Mouse (Mus musculus): Measurements from ENCODE around the gene Mknk2.

Gene Mknk2

DNA sequence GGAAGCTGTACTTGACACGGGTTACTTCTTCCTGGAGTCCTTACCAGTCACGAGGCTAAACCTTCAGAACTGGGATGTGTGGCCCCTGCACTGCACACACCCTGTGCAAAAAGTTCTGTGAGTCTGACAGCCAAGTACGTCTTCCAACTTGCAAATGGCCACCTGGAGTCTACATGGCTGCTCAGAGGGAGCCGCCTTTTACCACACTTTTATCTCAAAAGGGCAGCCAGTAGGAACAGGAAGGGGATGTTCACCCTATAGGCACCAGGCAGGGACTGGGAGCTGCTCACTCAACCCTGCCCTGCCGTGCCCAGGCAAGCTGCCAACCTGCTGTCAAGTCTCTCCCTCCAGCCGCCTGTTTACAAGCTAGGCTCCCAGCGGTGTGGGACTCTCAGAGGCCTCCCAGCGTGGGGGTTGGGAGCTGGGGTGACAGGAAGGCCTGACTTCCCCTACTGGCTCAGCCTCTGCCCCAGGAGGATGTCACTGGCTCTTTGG lies at the start of gene Mknk2:
TSS of gene Mknk2 (minus strand) at position 171 of the 495 bp plus-strand sequence.
- in situ Hi-C loops (cut with MboI, MseI), result no loop called here

DNA sequence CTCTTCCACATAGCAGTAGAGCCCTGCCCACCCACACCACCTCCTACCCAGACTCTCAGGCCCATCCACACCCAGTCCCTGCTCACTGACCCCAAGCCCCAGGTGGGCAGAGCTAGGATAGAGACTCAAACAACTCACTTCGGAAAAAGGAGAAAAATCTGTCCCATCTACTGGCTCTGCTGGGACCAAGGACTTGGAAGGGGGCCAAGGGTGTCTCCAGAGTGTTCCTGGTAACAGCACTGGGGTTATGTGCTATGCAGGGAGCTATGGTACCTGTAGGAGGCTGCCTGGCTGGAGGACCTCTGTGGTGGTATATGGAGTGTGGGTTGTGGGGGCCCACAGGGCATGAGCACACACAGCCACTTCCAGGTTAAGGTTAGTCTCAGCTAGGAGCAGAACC lies 39.4 kb upstream of the Mknk2 start:
- in situ Hi-C loops (cut with MboI, MseI), result loop anchor here (5.0 kb wide), 1 partner anchor 70 kb away; no protein-coding TSS in a partner anchor

DNA sequence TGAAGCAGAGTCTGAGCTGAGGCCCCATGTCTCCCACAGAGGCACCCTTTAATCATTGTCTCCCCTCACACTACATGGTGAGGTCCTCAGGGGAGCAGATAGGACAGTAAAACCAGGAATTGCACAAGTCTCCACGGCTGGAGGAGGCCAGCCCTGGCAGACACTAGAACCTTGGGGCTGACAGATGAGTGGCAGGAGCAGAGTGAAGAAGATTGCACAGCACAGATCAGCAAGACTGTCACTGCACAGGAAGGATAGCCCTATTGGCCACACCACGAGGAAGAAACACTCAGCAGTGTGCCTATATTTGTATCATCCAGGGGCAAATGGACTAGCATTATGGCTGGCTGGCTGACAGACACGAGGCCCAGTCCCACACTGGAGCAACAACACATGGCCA lies 32.9 kb upstream of the Mknk2 start:
- in situ Hi-C loops (cut with MboI, MseI), result no loop called here

DNA sequence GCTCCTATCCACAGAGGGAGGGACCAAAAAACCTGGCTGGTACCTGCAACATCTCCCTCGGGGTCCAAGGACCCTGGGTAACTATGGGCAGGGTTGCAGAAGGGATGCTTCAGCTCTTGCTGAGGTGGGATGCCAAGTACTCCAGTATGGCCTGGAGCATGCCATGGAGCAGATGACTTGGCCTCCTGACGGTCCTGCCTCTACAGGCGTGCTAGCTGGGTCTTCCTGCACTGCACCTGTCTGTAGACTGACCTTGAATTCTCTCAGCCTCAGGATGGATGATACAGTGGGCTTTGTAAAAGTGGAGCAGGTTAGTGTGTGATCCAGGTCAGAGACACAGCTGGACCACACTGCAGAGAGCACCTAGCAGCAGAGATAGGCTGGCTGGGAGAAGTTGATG lies 27.6 kb upstream of the Mknk2 start:
- in situ Hi-C loops (cut with MboI, MseI), result no loop called here

DNA sequence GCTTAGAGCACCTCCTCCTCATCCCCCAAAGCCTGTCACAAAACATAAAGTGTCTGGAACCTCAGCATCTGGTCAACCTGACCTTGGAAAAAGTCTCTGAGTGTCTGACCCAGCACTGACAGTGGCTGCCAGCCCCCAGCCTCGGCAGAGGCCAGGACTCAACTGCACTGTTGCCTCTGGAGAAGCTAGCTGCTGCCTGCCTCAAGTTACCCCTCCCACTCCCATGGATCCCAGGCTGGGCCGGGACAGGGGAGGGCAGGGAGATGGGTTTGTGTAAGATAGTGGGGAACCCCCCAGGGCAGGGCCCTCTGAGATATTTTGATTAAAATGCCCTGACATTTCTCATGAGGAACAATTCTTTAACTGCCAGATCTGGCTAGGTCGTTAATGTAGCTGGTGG lies 27.1 kb upstream of the Mknk2 start:
- in situ Hi-C loops (cut with MboI, MseI), result no loop called here

DNA sequence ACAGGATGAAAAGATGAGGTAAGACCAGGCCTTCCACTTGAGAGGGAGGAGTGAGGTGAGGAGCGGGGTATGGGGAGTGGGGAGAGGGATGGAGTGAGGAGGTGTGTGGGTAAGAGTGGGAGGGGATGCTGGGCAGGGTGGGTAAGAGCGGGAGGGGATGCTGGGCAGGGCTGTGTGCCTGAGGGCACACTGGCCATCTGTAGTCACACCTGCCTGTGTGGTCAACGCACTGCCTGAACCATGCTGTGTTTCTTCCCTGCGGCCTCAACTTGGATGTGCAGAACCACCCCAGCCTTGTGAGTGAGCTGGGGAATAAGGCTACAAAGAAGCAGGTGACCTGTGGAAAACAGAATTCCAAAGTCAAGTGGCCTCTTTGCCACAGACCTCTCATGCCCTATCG lies 26.5 kb upstream of the Mknk2 start:
- in situ Hi-C loops (cut with MboI, MseI), result loop anchor here (5.0 kb wide), 1 partner anchor 33 kb away; no protein-coding TSS in a partner anchor

DNA sequence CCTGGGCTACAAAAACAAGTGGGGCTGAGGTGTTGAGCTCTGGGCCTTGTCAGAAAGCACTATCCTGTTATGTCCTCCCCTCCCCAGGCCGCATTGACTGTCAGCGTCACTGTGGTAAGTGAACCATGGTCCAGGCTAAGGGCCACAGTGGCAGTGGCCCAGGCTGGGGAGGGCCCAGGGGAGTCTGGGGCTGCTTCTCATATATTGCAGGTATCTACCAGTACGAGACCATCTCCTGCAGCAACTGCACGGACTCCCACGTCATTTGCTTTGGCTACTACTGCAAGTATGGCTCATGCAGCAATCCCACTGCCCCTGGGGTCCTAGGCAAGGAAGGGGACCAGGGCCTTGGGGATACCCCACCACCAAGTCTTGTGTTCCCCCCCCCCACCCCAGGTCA lies 25.7 kb upstream of the Mknk2 start:
- in situ Hi-C loops (cut with MboI, MseI), result loop anchor here (5.0 kb wide), 1 partner anchor 34 kb away; no protein-coding TSS in a partner anchor

DNA sequence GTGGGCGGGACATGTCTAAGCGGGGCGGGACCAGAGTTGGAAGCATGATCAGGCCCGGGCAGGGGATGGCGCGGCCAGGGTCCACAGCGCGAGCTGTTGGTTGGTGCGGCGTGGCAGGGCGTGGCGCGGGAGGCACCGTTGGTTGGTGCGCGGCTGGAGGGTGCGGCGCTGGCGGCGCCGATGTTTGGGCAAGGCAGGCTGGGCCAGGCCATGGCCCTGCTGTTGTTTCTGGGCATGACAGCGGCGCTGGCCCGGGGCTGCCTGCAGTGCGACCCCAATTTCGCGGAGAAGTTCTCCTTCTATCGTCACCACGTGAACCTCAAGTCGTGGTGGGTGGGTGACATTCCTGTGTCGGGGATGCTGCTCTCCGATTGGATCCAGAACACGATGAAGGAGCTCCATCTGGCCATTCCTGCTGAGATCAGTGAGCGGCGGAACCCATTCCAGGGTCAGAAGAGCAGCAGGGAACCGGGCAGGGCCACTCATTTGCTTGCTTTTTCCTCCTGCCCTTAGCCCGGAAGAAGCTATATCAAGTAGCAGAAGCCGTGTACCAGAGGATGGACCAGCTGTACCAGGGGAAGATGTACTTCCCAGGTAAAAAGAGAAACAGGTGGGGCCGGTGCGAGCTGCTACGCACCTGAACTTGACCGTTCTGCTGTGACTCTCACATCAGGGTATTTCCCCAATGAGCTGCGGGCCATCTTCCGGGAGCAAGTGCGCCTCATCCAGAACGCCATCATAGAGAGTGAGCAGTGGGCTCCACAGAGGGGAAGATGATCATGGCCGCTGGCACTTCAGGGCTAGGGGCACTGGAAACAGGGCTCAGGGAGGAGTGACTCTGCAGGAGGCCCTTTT lies 24.9 kb upstream of the Mknk2 start:
- in situ Hi-C loops (cut with MboI, MseI), result loop anchor here (5.0 kb wide), 1 partner anchor 35 kb away; no protein-coding TSS in a partner anchor

DNA sequence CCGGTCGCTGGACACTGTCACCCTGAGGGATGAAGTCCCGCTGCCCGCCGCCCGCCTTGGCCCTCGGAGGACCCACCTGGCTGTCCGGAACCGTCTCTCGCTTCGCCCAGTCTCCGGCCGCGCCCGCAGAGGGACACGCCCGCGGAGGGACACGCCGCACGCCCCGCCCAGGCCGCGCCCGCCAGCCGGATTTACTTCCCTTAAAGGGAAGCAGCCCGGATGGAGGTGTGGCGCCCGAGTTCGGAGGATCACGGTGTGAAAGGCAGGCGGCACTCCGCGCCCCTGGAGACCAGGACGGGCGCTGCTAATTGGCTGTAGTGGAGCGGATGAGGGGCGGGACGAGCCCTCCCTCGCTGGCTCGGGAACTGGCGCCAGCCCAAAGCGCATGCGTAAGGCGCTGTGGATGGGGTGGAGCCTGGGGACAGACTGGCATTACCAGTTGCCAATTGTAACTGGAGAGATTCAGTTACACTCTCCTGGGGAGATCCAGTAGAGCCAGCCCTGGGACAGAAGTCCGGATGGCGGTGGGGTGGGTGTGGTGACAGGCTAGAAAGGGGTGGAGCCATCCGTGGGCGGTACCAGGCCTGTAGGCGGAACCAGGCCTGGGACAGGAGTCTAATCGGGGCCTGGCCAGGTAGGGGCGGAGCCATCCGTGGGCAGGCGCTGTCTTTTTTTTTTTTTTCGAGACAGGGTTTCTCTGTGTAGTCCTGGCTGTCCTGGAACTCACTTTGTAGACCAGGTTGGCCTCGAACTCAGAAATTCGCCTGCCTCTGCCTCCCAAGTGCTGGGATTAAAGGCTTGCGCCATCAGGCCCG lies 24.0 kb upstream of the Mknk2 start, which contains the start of the genes Mob3a and Izumo4:
TSS of gene Mob3a (minus strand) at position 257 of the 815 bp plus-strand sequence.
TSS of gene Izumo4 (plus strand) at position 464 of the 815 bp plus-strand sequence.
- in situ Hi-C loops (cut with MboI, MseI), result loop anchor here (5.0 kb wide), 1 partner anchor 35 kb away; no protein-coding TSS in a partner anchor

DNA sequence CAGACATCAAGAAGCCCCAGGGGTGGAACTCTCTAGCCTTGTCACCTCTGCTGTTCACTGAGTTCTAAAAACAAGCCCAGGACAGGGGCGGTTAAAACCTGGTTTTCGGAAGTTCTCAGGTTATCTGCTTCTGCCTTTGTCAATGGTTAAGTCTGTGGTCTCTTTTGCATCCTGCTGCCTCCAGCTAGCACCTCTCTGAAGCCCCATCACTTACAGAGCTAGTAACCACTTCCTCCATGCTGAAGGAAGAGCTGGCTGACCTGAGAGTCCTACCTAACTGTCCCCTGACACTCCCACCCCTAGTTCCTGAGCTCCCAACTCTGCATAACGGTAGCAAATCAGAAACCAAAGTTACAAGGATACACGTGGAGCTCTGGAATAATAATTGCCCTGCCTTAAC lies 22.8 kb upstream of the Mknk2 start:
- in situ Hi-C loops (cut with MboI, MseI), result loop anchor here (5.0 kb wide), 1 partner anchor 37 kb away; no protein-coding TSS in a partner anchor

DNA sequence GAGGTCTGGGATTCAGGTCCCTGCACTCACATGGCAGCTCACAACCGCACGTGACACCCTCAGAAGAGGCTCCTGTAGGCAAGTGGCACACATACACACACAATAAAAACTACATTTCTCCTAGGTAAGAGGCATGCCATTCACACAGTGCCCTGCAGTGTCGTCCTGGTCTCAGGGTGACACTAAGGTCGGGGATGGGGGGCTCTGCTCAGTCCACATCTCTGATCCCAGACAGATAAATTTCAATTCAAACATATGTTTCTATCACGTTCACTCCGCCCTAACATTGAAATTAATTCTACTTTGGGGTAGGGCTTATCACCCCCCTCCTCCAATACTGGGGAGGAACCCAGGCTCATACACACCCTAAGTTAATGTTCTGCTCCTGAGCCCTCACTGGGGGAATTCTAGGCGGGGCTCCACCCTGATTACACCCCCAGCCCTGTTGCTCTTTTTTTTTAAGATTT lies 22.2 kb upstream of the Mknk2 start:
- in situ Hi-C loops (cut with MboI, MseI), result loop anchor here (5.0 kb wide), 1 partner anchor 37 kb away; no protein-coding TSS in a partner anchor

DNA sequence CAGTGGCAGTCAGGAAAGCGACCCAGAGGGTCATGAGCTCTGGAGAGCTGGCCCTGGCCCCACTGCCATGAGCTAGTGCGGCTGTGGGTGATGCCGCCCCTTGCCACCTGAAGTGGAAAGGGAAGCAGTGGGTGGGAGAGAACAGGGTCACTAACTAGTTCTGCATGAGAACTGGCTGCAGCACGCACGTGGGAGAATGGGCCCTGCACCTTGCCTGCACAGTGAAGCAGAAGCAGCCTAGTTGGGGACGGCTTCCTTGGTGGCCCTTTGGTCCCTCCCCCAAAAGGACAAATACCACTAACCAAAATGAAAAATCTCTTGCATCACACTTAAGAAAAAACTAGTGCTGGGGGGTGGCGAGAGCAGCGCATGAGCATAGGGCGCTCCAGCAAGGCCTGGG lies 20.7 kb upstream of the Mknk2 start:
- in situ Hi-C loops (cut with MboI, MseI), result no loop called here

DNA sequence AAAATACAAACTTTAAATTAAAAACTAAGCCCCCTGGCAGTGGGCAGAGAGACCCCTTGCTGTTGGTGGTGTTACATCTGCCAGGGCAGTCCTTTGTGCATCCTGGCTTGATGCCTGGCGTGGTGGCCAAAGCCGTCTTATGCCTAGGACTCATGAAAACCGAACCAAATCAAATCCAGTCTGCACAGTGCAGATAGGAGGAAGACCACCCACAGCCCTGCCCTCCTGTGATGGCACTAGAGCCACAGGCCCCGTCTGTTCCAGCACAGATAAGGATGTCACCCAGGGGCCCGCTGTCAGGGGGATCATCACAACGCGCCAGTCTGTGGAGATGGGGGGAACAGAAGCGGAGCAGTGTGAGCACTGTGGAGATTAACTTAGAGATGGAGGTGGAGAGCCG lies 19.9 kb upstream of the Mknk2 start:
- in situ Hi-C loops (cut with MboI, MseI), result no loop called here

DNA sequence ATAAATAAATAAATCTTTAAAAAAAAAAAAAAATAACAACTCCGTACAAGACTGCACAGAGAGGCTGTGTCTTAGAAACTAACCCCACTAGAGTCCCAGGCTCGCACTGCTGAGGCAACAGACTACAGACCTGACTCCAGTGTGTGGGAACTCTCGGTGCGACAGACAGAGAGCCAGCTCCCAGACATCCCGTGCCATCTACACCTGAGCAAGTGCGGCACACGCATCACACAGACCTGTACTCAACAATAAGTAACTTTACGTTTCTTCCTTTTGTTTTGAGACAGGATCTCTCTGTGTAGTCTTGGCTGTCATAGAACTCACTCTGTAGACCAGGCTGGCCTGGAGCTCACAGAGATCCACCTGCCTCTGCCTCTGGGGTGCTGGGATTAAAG lies 19.5 kb upstream of the Mknk2 start:
- in situ Hi-C loops (cut with MboI, MseI), result no loop called here

DNA sequence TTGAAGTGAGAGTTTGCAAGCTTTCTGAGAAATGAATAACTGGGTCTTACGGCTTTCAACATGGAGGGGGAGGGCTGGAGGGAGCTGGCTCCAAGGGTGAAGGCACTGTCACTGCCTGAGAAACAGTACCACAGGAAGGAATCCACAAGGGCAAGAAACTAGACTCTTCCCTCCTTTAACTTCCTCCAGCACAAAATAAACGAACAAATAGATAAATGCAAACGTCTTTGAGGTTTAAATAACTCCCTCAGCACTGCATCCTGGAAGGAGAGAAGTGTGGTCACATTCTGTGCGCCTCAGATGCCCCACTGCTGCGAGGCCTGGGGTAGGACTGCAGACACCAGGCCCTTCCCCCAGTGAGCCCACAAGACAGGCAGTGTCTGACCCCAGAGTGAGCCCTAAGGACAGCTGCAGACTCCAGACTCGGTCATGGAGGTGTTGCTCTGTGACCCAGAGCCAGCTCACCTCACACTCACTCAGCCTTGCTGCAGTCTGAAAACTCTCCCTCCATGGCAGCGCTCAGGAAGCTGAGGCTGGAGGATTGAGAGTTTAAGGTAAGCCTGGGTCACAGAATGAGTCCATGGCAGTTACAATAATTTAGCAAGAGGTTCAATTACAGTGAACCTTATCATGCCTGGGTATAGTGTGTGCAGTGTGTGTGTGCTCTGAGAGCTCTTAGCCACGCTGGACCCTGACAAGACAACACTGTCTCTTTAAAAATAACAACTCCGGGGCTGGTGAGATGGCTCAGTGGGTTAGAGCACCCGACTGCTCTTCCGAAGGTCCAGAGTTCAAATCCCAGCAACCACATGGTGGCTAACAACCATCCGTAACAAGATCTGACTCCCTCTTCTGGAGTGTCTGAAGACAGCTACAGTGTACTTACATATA lies 18.8 kb upstream of the Mknk2 start:
- in situ Hi-C loops (cut with MboI, MseI), result no loop called here

DNA sequence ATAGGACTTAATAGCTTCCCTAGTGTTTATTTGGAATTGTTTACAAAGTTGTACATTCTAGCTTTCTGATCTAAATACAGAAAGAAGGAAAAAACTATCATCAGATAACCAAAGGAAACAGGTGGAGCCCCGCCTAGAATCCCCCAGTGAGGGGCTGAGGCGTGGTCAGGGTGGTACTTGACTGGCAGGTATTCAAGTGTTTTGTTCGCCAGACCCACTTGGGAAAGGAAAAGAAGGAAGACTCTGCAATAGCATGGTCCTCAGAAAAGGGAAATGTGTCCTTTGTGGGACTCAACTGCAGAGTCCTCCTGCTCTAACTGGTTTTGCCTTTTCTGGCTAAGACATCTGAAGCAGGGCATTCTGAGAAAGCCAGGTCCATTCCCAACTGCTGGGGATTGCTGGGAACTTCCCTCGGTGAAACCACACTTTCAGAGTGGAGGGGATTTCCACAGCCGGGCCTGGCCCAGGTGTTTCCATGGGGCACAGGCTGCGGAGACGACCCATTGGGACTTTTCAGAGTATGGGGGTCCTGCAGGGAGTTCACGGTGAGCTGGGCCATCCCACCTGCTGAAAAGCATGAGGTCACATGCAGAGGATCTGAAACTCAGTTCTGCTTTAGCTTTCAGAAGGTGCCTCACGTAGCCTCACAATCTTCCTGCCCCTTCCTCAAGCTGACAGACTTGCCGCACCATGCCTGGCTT lies 18.0 kb upstream of the Mknk2 start:
- in situ Hi-C loops (cut with MboI, MseI), result no loop called here

DNA sequence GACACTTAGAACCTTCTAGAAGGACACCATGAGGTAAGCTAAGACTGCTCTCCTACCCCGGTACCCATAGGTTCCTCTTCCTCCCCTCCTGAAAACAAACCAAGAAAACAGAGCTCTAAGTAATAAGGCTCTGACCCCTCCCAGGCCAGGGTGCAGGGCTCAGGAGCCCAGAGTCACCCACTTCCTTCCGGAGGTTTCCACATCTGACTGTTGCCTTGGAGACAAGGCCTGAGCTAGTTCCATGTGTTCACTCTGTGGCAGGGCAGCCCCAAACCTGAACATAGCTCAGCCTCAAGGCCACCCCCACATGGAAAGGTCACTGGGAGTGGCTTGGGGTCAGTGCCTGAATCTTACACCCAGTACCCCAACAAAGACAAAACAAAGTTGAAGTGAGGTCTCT lies 17.3 kb upstream of the Mknk2 start:
- in situ Hi-C loops (cut with MboI, MseI), result no loop called here

DNA sequence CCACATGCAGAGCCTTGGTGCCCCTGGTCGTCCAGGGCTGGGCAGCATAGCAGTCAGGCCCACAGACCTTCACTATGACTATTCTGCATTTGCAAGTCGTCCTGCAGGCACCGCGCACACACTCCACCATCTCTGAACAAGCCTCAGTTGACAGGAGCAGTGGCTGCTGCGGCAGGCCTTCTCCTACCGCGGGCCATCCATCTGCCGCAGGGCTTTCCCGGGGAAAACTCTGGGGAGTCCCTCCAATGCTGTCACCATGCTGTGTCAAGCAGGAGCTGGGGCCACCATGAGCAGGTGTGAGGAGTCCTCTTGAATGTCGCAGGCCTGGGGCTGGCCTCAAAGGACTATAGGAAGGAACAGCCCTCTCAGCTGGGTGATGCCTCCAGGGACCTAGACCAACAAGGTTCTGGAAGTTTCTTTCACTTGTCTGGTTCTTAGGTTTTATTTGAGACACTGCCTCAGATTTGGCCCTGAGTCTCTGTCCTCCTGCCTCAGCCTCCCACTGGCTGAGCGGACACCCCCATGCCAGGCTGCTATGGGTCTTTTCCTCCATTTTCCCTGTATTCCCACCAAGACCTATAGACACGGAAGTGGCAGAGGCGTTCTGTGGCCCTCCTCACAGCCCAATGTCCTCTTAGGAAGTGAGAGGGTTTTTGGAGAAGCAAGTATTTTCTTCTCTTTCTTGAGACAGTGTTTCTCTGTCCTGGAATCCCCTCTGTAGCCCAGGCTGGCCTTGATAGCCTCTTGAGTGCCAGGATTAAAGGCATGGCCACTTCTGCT lies 16.4 kb upstream of the Mknk2 start:
- in situ Hi-C loops (cut with MboI, MseI), result no loop called here

DNA sequence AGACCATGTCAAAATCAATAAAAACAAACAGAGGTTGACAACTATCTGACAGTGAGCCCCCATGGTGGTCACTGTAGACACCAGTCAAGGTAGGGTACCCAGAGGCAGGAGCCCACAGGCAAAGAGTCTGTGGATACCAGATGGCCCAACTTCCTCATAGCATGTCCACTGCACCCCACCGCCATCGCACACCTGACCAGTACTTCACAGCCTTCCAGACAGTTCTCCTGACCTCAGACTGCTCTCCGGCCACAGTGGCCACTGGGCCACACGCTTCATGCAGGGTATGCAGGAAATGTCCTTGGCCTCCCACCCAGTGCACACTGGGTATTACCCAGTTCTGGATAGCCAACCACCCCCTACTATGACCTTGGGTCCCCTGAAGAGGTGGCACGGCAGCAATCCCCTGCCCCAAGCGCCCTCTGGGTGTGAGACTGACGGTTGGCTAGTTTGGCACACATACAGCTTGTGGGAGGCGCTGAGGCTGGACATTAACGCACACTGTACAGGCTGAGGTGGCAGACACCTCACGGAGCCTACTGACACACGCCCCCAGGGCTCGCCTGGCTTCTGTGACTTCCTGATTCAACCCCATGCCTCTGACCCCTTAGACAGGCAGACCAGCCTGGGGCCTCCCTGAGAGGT lies 15.6 kb upstream of the Mknk2 start:
- in situ Hi-C loops (cut with MboI, MseI), result no loop called here
